Mouse (Mus musculus) skeletal muscle tissue, postnatal 0 days (tissue): ENCODE results near the gene Gm15097. TPM values are rescaled to one million over a fixed set of nuclear protein-coding genes. Genes with fewer than 3 reads are reported as not detected.

Source experiments
- polyA plus RNA-seq: library from polyadenylated mRNA; unstranded; fragments of >200 nt; fragmentation: Nextera tagmentation; extraction: Ambion mirVana; gene quantifications from 2 replicates; pipeline ENCODE4 v1.2.1, GENCODE M21; 2015

Gene Gm15097
- not detected in 2 replicates for polyA plus RNA-seq

DNA sequence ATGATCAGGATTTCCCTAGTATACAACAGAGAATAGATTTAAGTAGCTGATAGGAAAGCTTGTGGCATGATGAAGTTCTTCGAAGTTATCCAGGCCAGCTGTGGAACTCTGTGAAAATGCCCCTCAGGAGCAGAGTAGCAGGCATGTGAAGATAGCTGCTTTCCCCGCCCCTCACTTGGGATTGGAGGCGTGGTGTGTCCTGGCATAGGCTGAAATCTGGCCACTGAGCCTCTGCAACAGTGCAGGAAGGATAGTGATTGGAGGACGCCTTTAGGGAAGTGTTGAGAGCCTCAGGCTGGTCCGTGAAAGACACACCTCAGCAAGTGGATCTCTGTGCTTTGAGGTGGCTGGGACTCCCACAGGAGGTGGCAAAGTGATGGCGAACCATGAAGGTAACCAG is at the start of gene Gm15097:
Gene Gm15097, plus strand, starts transcription at position 301 of the 400 bp plus-strand sequence.

Other genes with a start within 250 kb of the Gm15097 start
- gene Gm10439, start 189.9 kb upstream of the Gm15097 start, polyA plus RNA-seq: not detected in 2 replicates
- gene Gm15091, start 157.2 kb downstream of the Gm15097 start, polyA plus RNA-seq: not detected in 2 replicates